Mouse (Mus musculus) kidney, postnatal 10 days (tissue): ENCODE results near the gene Nrarp.

Source experiments
- DNase-seq: peaks from one replicate; pipeline ENCODE4 v3.0.0; 2021; ENCODE audit warnings: mixed read lengths

Nrarp gene

GRCm38 (mm10) chr2:25174866-25175689 is 5.5 kb upstream of the Nrarp start:
- DNase-seq = peak; percentile 67

GRCm38 (mm10) chr2:25175690-25176078 is 4.9 kb upstream of the Nrarp start:
- no peak for DNase-seq

- no peak for DNase-seq
These were observed 4.0 kb upstream of the Nrarp start for GRCm38 (mm10) chr2:25176573-25176972.

- DNase-seq = no peak
These were observed 3.5 kb upstream of the Nrarp start for GRCm38 (mm10) chr2:25177076-25177475.

GRCm38 (mm10) chr2:25177685-25178084 is 2.9 kb upstream of the Nrarp start:
- peak; percentile 90 for DNase-seq

- DNase-seq = no peak
These were observed 2.1 kb upstream of the Nrarp start for GRCm38 (mm10) chr2:25178285-25178972.

- DNase-seq = no peak
These were observed 866 bp upstream of the Nrarp start for GRCm38 (mm10) chr2:25179566-25180217.

- DNase-seq = peak; percentile 72
These were observed 674 bp downstream of the Nrarp start for GRCm38 (mm10) chr2:25180973-25181890.

- DNase-seq = no peak
These were observed 1.4 kb downstream of the Nrarp start for GRCm38 (mm10) chr2:25181891-25182397.

- DNase-seq = no peak
These were observed 2.1 kb downstream of the Nrarp start for GRCm38 (mm10) chr2:25182664-25183063.

- DNase-seq = no peak
These were observed 2.8 kb downstream of the Nrarp start for GRCm38 (mm10) chr2:25183336-25183735.

- DNase-seq = no peak
These were observed 3.9 kb downstream of the Nrarp start for GRCm38 (mm10) chr2:25184496-25184895.

GRCm38 (mm10) chr2:25185625-25186574 is 5.3 kb downstream of the Nrarp start:
- DNase-seq = peak; percentile 78

- no peak for DNase-seq
These were observed 6.0 kb downstream of the Nrarp start for GRCm38 (mm10) chr2:25186575-25186930.

GRCm38 (mm10) chr2:25187841-25188240 is 7.3 kb downstream of the Nrarp start:
- DNase-seq = no peak

GRCm38 (mm10) chr2:25193330-25193770 is 12.8 kb downstream of the Nrarp start:
- DNase-seq = peak; percentile 90

- DNase-seq = no peak
These were observed 13.4 kb downstream of the Nrarp start for GRCm38 (mm10) chr2:25194006-25194405.

GRCm38 (mm10) chr2:25194486-25195171 is 14.1 kb downstream of the Nrarp start:
- peak; percentile 36 for DNase-seq

- peak; percentile 85 for DNase-seq
These were observed 14.9 kb downstream of the Nrarp start for GRCm38 (mm10) chr2:25195211-25196156.
